Mouse (Mus musculus): ENCODE results near the gene Gm49391. TPM values are rescaled to one million over a fixed set of nuclear protein-coding genes. Genes with fewer than 3 reads are reported as not detected.
A peak's percentile ranks its signal among the peaks of the same experiment; 100 is the strongest.
"Not testable (repeated sequence)": the region's sequence is repeated elsewhere in the genome, so short reads cannot be mapped to it uniquely, and the experiment has no call there.

Gene Gm49391
- 41.7 and 71.4 TPM in 2 replicates for total RNA-seq (2017)

GRCm38 (mm10) chr13:60936500-60936901 is at the start of gene Gm49391, which contains the start of gene Ctla2a:
Gene Gm49391 (minus strand): TSS chr13:60936571.
Gene Ctla2a (minus strand): TSS chr13:60936625.
- peak; percentile 96 for ATAC-seq (replicated peaks in 1 of 2; ENCODE audit: insufficient read depth in 1 of 2, low FRiP score in 2 of 2, low TSS enrichment in 1 of 2, low read depth in 1 of 2, poor library complexity in 2 of 2, severe bottlenecking in 2 of 2)

- peak; percentile 45 to 67; a peak in 2 of 4 replicates for ATAC-seq (replicated peaks in 1 of 2; ENCODE audit: insufficient read depth in 1 of 2, low FRiP score in 2 of 2, low TSS enrichment in 1 of 2, low read depth in 1 of 2, poor library complexity in 2 of 2, severe bottlenecking in 2 of 2)
These were observed 35.9 kb upstream of the Gm49391 start for GRCm38 (mm10) chr13:60972319-60972718.

DNA sequence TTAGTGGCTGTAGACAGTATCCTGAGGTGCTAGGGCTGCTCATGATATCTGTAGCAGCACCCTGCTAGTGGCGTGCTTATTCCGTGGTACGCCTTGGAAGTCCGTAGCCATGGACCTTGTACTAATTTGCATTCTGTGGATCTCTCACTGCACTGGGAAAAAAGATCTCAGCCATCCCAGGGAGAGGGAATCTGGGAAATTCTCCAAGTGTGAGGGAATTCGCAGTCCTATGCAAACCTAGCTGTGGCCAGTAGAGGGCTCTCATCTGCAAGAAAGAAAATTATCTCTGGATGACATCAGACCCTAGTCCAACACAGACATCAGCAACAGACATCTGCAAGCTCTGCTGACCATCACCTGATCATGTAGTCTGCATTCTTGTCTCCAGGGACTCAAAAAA is 27.6 kb upstream of the Gm49391 start:
- ATAC-seq (replicated peaks in 1 of 2; ENCODE audit: insufficient read depth in 1 of 2, low FRiP score in 2 of 2, low TSS enrichment in 1 of 2, low read depth in 1 of 2, poor library complexity in 2 of 2, severe bottlenecking in 2 of 2) = peak; percentile 58 to 87; a peak in 3 of 4 replicates

- no peak for ATAC-seq (replicated peaks in 1 of 2; ENCODE audit: insufficient read depth in 1 of 2, low FRiP score in 2 of 2, low TSS enrichment in 1 of 2, low read depth in 1 of 2, poor library complexity in 2 of 2, severe bottlenecking in 2 of 2)
These were observed 25.3 kb upstream of the Gm49391 start for GRCm38 (mm10) chr13:60961706-60962105.

- not testable (repeated sequence) for ATAC-seq (replicated peaks in 1 of 2; ENCODE audit: insufficient read depth in 1 of 2, low FRiP score in 2 of 2, low TSS enrichment in 1 of 2, low read depth in 1 of 2, poor library complexity in 2 of 2, severe bottlenecking in 2 of 2)
These were observed 5.5 kb upstream of the Gm49391 start, which contains the start of gene Tpbpa for GRCm38 (mm10) chr13:60941884-60942283. Gene Tpbpa (minus strand): TSS chr13:60941984.

GRCm38 (mm10) chr13:60935490-60935889 is 881 bp downstream of the Gm49391 start, which contains the start of gene Gm49393:
Gene Gm49393 (minus strand): TSS chr13:60935590.
- ATAC-seq (replicated peaks in 1 of 2; ENCODE audit: insufficient read depth in 1 of 2, low FRiP score in 2 of 2, low TSS enrichment in 1 of 2, low read depth in 1 of 2, poor library complexity in 2 of 2, severe bottlenecking in 2 of 2) = not testable (repeated sequence)

DNA sequence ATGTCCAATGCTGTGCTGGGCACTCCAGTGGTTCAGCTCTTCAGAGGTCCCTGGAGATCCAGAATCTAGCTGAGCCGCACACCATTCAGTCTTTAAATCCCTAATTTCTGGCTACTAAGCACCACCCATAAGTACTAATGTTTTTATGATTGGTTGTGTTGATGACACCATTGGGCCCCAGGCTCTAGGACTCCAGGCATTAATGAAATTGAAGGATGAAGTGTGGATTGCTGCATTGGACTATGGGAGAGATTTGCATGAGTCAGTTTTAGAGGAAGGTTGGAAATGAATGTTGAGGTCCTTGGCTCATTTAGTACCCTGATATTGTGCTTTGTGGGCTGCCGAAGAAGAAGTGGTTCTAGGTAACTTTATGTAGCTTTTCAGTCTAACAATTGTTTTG is 31.6 kb downstream of the Gm49391 start, which contains the start of gene Tpbpb:
TSS of gene Tpbpb (minus strand) at position 101 of the 400 bp plus-strand sequence.
- ATAC-seq (replicated peaks in 1 of 2; ENCODE audit: insufficient read depth in 1 of 2, low FRiP score in 2 of 2, low TSS enrichment in 1 of 2, low read depth in 1 of 2, poor library complexity in 2 of 2, severe bottlenecking in 2 of 2) = not testable (repeated sequence)

- ATAC-seq (replicated peaks in 1 of 2; ENCODE audit: insufficient read depth in 1 of 2, low FRiP score in 2 of 2, low TSS enrichment in 1 of 2, low read depth in 1 of 2, poor library complexity in 2 of 2, severe bottlenecking in 2 of 2) = peak; percentile 97
These were observed 39.0 kb downstream of the Gm49391 start, which contains the start of gene Ctla2b for GRCm38 (mm10) chr13:60897328-60897727. Gene Ctla2b (minus strand): TSS chr13:60897447.

- ATAC-seq (replicated peaks in 1 of 2; ENCODE audit: insufficient read depth in 1 of 2, low FRiP score in 2 of 2, low TSS enrichment in 1 of 2, low read depth in 1 of 2, poor library complexity in 2 of 2, severe bottlenecking in 2 of 2) = not testable (repeated sequence)
These were observed 39.6 kb downstream of the Gm49391 start, which contains the start of gene Gm49392 for GRCm38 (mm10) chr13:60896794-60897193. Gene Gm49392 (minus strand): TSS chr13:60896894.

- 0 out of 4 replicates have a peak, but pooled peaks of 1 of the 2 experiments have one; percentile 2 for ATAC-seq (replicated peaks in 1 of 2; ENCODE audit: insufficient read depth in 1 of 2, low FRiP score in 2 of 2, low TSS enrichment in 1 of 2, low read depth in 1 of 2, poor library complexity in 2 of 2, severe bottlenecking in 2 of 2)
These were observed 40.8 kb downstream of the Gm49391 start for GRCm38 (mm10) chr13:60895406-60896160.

DNA sequence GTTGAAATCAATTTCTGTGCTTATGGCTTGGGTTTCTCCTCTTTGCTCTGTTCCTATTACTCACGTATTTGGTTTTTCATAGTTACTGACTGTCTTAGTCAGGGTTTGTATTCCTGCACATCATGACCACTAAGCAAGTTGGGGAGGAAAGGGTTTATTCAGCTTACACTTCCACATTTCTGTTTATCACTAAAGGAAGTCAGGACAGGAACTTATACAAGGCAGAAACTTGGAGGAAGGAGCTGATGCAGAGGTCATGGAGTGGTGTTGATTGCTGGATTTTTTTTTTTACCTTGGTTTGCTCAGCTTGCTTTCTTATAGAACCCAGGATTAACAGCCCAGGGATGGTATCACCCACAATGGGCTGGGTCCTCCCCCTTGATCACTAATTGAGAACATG is 44.1 kb downstream of the Gm49391 start:
- peak in 1 of 2 experiments; percentile 25; a peak in 1 of 4 replicates for ATAC-seq (replicated peaks in 1 of 2; ENCODE audit: insufficient read depth in 1 of 2, low FRiP score in 2 of 2, low TSS enrichment in 1 of 2, low read depth in 1 of 2, poor library complexity in 2 of 2, severe bottlenecking in 2 of 2)

DNA sequence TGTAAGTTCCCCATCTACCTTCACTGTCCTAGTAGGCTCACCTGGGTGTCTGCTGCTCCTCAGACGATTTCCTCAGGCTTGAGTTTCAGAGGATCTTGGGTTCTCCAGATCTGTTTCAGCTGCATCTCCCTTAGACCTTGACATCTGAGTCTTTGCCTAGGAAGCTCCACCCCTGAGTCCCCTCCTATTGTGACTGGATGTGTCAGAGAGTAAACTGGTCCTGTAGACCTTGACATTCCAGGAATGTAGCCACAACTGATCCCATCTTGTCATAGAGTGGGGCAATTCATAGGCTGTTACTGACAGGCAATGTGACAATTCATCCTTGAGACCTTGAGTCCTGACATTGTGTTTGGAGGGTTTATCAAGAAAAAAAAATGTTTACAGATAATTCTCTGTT is 72.1 kb downstream of the Gm49391 start, which contains the start of gene 4930486L24Rik:
TSS of gene 4930486L24Rik (minus strand) at position 195 of the 400 bp plus-strand sequence.
- ATAC-seq (replicated peaks in 1 of 2; ENCODE audit: insufficient read depth in 1 of 2, low FRiP score in 2 of 2, low TSS enrichment in 1 of 2, low read depth in 1 of 2, poor library complexity in 2 of 2, severe bottlenecking in 2 of 2) = no peak

- ATAC-seq (replicated peaks in 1 of 2; ENCODE audit: insufficient read depth in 1 of 2, low FRiP score in 2 of 2, low TSS enrichment in 1 of 2, low read depth in 1 of 2, poor library complexity in 2 of 2, severe bottlenecking in 2 of 2) = peak; percentile 77 to 82
These were observed 87.9 kb downstream of the Gm49391 start for GRCm38 (mm10) chr13:60848241-60849120.

Other genes starting within 250 kb of the Gm49391 start
- not detected in 2 replicates for gene BC051665, start 150.2 kb downstream of the Gm49391 start, total RNA-seq (2017)
- gene Ctsll3, start 133.7 kb downstream of the Gm49391 start, total RNA-seq (2017) = not detected in 2 replicates
- gene 4930486L24Rik, start 72.1 kb downstream of the Gm49391 start, total RNA-seq (2017) = not detected in 2 replicates
- gene Gm49392, start 39.7 kb downstream of the Gm49391 start, total RNA-seq (2017) = 11.0 and 14.9 TPM in 2 replicates
- 147 and 258 TPM in 2 replicates for gene Ctla2b, start 39.1 kb downstream of the Gm49391 start, total RNA-seq (2017)
- gene Tpbpb, start 31.7 kb downstream of the Gm49391 start, total RNA-seq (2017) = not detected in 2 replicates
- gene Gm49393, start 981 bp downstream of the Gm49391 start, total RNA-seq (2017) = 4.8 TPM in 1 of 2 replicates, not detected in the other
- 1,100 and 1,226 TPM in 2 replicates for gene Ctla2a, start 54 bp upstream of the Gm49391 start, total RNA-seq (2017)
- not detected in 2 replicates for gene Tpbpa, start 5.4 kb upstream of the Gm49391 start, total RNA-seq (2017)
- gene Ctsj, start 69.4 kb upstream of the Gm49391 start, total RNA-seq (2017) = not detected in 2 replicates
- not detected in 2 replicates for gene Ctsq, start 104.1 kb upstream of the Gm49391 start, total RNA-seq (2017)
- not detected in 2 replicates for gene Ctsr, start 227.7 kb upstream of the Gm49391 start, total RNA-seq (2017)